ENCODE assay signal across 8 mouse cellular contexts in the genomic region with DNA sequence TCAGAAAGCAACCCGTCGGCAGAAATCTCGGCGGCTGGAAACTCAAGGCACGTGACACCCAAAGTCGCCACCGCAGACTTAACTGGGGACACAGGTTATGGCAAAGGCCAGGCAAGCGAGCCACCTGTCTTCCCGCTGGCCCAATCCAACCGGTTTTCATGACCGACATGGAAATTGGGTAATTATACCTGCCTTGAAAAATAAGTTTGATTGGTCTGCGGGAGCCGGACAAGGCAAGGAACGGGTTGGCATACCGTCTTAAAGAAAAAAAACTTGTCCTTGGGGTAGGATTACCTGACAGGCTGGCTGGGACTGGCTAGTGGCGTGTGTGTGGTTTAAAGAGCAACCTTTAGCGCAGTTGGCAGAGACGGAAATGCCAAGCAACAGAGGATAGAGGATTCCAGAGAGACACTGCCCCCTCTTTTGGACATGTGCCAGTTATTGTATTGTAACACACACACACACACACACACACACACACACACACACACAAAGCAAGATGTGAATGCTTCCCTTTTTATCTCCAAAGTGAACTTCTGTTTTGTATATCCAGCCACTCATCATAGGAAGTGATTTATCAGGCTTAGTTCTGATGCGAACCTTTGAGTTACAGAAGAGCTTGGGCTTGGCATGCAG. TPM values are rescaled to one million over a fixed set of nuclear protein-coding genes. Genes with fewer than 3 reads are reported as not detected.
DNase-seq lines count a peak whose midpoint lies in the region; ATAC-seq and TF ChIP-seq lines count a peak whose summit lies in the region.

No protein-coding gene starts in this region.

- DNase-seq in adrenal gland, adult 2 months: peak; percentile 48
- no peak for DNase-seq in adrenal gland, adult 18-20 months (ENCODE audit: low spot score in 2 of 2)
- no peak for DNase-seq in liver, postnatal 0 days
- peak; percentile 45 for DNase-seq in urinary bladder, postnatal 25 days (ENCODE audit: low spot score)
- DNase-seq in thymus, postnatal 36 days: no peak
- DNase-seq in left cerebral cortex, postnatal 4 days: no peak

- 28% methylated on average over 19 of the region's 19 CpGs for WGBS in intestine, embryonic 15.5 days
- WGBS in liver, postnatal 0 days (ENCODE audit: insufficient replicate concordance): 33% methylated on average over 19 of the region's 19 CpGs

- H3K4me3 ChIP-seq in brown adipose tissue, adult 24 weeks (ENCODE audit: insufficient read depth, low read depth, low read length): peak overlapping the region; percentile 15
- no peak overlapping the region for H3K4me3 ChIP-seq in intestine, embryonic 15.5 days (replicated peaks)
- H3K4me3 ChIP-seq in liver, postnatal 0 days (ENCODE audit: low read depth, low read length): no peak overlapping the region

- no peaks in the 10 kb centered on the region for H3K27me3 ChIP-seq in intestine, embryonic 15.5 days (replicated peaks)
- no peaks in the 10 kb centered on the region for H3K27me3 ChIP-seq in liver, postnatal 0 days (ENCODE audit: insufficient read depth, low read length)

- TF ChIP-seq CTCF in liver, postnatal 0 days (IDR thresholded peaks at IDR 0.05; ENCODE audit: low read depth): no peak

- H3K4me2 ChIP-seq in intestine, embryonic 15.5 days (replicated peaks): peak overlapping the region; percentile 44
- H3K4me2 ChIP-seq in liver, postnatal 0 days (ENCODE audit: low read depth, low read length): peak overlapping the region; percentile 44; the same call in 1 of the 2 replicates

- intact Hi-C loops in left cerebral cortex, postnatal 4 days (cut with DNase I): no loop called here

- peaks cover 11% of the 10 kb centered on the region for H3K4me1 ChIP-seq in brown adipose tissue, adult 24 weeks (ENCODE audit: control insufficient read depth, insufficient read depth, insufficient read length, low read length)
- peaks cover 11% of the 10 kb centered on the region for H3K4me1 ChIP-seq in intestine, embryonic 15.5 days (replicated peaks)
- H3K4me1 ChIP-seq in liver, postnatal 0 days (ENCODE audit: insufficient read depth): peaks cover 33% of the 10 kb centered on the region

- TF ChIP-seq EP300 in liver, postnatal 0 days (IDR thresholded peaks at IDR 0.05; ENCODE audit: low read depth): no peak

- no peak overlapping the region for H3K9ac ChIP-seq in intestine, embryonic 15.5 days
- H3K9ac ChIP-seq in liver, postnatal 0 days (replicated peaks): no peak overlapping the region

- peak overlapping the region; percentile 28; the same call in 1 of the 2 replicates for H3K27ac ChIP-seq in brown adipose tissue, adult 24 weeks (replicated peaks; ENCODE audit: low read depth, low read length)
- peak overlapping the region; percentile 83 for H3K27ac ChIP-seq in intestine, embryonic 15.5 days
- H3K27ac ChIP-seq in liver, postnatal 0 days (ENCODE audit: low read depth): peak overlapping the region; percentile 61

- H3K9me3 ChIP-seq in intestine, embryonic 15.5 days: no peaks in the 10 kb centered on the region
- H3K9me3 ChIP-seq in liver, postnatal 0 days (ENCODE audit: low read length): no peaks in the 10 kb centered on the region

- H3K36me3 ChIP-seq in intestine, embryonic 15.5 days: no peaks in the 10 kb centered on the region
- no peaks in the 10 kb centered on the region for H3K36me3 ChIP-seq in liver, postnatal 0 days (replicated peaks; ENCODE audit: insufficient read depth, low read length)

- ATAC-seq in intestine, embryonic 15.5 days: no peak
- ATAC-seq in liver, postnatal 0 days: no peak

RNA-seq across cellular contexts. Expression of a gene that starts 3.2 kb away (rescaled TPM):
- total RNA-seq in adrenal gland, adult 2 months (2021): 10 to 100 TPM; 52.0 to 63.4 TPM
- 46.3 and 57.5 TPM in 2 replicates for polyA plus RNA-seq in adrenal gland, adult 2 months (2012; rRNA removed)
- total RNA-seq in adrenal gland, adult 18-20 months (2021): 10 to 100 TPM; 56.1 to 70.7 TPM
- polyA plus RNA-seq in brown adipose tissue, adult 24 weeks (2012; ENCODE audit: insufficient read depth, insufficient read length, missing spikeins): 24.3 and 28.0 TPM in 2 replicates
- polyA plus RNA-seq in intestine, embryonic 15.5 days (2015; fragmentation: Nextera tagmentation; extraction: Ambion mirVana): 10.4 and 11.0 TPM in 2 replicates
- 4.4 and 5.6 TPM in 2 replicates for polyA plus RNA-seq in liver, postnatal 0 days (2015; fragmentation: Nextera tagmentation; extraction: Ambion mirVana)
- 10 to 100 TPM; 17.1 to 18.5 TPM for total RNA-seq in left cerebral cortex, postnatal 4 days (2021)

RNA-seq across cellular contexts. Expression of a gene that starts 16.7 kb away (rescaled TPM):
- total RNA-seq in adrenal gland, adult 2 months (2021): 10 to 100 TPM; 11.4 to 14.2 TPM
- polyA plus RNA-seq in adrenal gland, adult 2 months (2012; rRNA removed): 47.0 and 58.3 TPM in 2 replicates
- total RNA-seq in adrenal gland, adult 18-20 months (2021): 10 to 100 TPM; 10.6 to 11.8 TPM
- 1.2 and 2.9 TPM in 2 replicates for polyA plus RNA-seq in brown adipose tissue, adult 24 weeks (2012; ENCODE audit: insufficient read depth, insufficient read length, missing spikeins)
- polyA plus RNA-seq in intestine, embryonic 15.5 days (2015; fragmentation: Nextera tagmentation; extraction: Ambion mirVana): 3.0 and 3.2 TPM in 2 replicates
- 1.1 and 1.2 TPM in 2 replicates for polyA plus RNA-seq in liver, postnatal 0 days (2015; fragmentation: Nextera tagmentation; extraction: Ambion mirVana)
- total RNA-seq in left cerebral cortex, postnatal 4 days (2021): 10 to 100 TPM; 16.4 to 17.8 TPM

Comparison
In these comparisons a context has a peak if more than half of its experiments do, and no peak if none do; other contexts are left out.
1. DNase-seq: peak in adrenal gland, adult 2 months (single experiment) and urinary bladder, postnatal 25 days (single experiment); none in adrenal gland, adult 18-20 months (0 of 2), liver, postnatal 0 days (single experiment), thymus, postnatal 36 days (0 of 2) and left cerebral cortex, postnatal 4 days (single experiment).
2. H3K27ac ChIP-seq: peak in every context shown above with its lines; median percentile 83 in intestine, embryonic 15.5 days; 61 in liver, postnatal 0 days; 28 in brown adipose tissue, adult 24 weeks.
3. RNA of a gene that starts 16.7 kb away (polyA plus RNA-seq): 47.0 to 58.3 TPM in adrenal gland, adult 2 months; 3.0 to 3.2 TPM in intestine, embryonic 15.5 days, 1.2 to 2.9 TPM in brown adipose tissue, adult 24 weeks and 1.1 to 1.2 TPM in liver, postnatal 0 days; every median in the first group is over 10 times any median in the second.